8 mouse cellular contexts compared by ENCODE assay signal in the genomic region with DNA sequence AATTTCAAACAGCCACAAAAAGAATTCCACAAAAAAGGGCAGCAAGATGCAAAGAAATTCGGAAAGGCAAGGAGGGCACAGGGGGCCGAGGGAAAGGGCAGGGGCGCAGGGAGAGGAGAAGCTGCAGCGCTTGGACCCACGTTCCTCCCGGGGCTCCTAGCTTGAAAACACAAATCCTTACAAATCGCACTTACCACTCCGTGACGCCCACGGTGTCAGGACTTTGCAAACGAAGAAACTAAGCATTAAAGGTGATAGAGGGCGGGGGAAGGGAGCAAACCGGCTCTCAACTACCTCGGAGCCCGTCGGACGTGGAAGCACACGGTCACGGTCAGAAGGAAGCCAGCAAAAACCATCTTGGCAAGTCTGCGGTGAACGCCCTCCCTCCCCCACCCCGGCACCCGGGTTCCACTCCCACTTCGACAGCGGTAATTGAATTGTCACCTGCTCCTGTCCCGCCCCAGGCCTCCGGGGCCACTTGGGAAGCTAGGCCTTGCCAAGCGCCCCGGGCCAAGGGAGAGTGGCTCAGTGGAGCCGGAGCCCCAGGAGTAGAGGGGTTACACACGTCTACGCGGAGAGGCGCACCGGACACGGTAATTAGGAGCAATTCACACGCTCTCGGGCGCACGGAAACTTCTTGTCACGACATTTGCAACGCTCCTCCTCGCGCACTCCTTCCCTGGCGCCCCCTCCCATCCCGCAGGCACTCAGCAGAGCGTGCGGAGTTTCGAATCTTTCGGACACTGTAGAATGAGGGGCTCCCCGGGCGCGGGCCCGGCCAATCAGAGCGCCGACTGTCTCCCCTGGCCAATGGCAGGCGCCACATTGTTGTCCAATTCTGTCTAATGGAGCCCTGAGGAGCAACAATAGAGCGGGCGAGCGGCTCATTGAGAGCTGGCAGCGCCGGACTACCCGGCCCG. TPM values are rescaled to one million over a fixed set of nuclear protein-coding genes. Genes with fewer than 3 reads are reported as not detected.
DNase-seq lines count a peak whose midpoint lies in the region; ATAC-seq and TF ChIP-seq lines count a peak whose summit lies in the region.

A gene (plus strand): TSS at position 906 of the 920 bp plus-strand sequence.

- TF ChIP-seq CTCF in spleen, adult 2 months (IDR thresholded peaks at IDR 0.05; ENCODE audit: extremely low read depth, insufficient read depth, insufficient read length, insufficient replicate concordance), result no peak

- no peak for TF ChIP-seq POLR2A in spleen, adult 2 months (IDR thresholded peaks at IDR 0.05; ENCODE audit: low read depth, low read length)

- WGBS in spleen, adult 2 months, result 4% methylated on average over 64 of the region's 64 CpGs
- WGBS in hindbrain, embryonic 15.5 days, result under 1% methylated on average over 64 of the region's 64 CpGs
- WGBS in midbrain, embryonic 12.5 days, result under 1% methylated on average over 64 of the region's 64 CpGs

- peak within 1 kb of the TSS; percentile 3; the same call in 1 of the 2 replicates for H3K4me3 ChIP-seq in spleen, adult 2 months (ENCODE audit: extremely low read depth, insufficient read depth, insufficient read length)
- H3K4me3 ChIP-seq in hindbrain, embryonic 15.5 days, result peak within 1 kb of the TSS; percentile 27
- H3K4me3 ChIP-seq in midbrain, embryonic 12.5 days, result peak within 1 kb of the TSS; percentile 52

- peak within 1 kb of the TSS; percentile 49 for H3K4me2 ChIP-seq in hindbrain, embryonic 15.5 days
- peak within 1 kb of the TSS; percentile 71 for H3K4me2 ChIP-seq in midbrain, embryonic 12.5 days (replicated peaks)

- peaks cover 53% of the 10 kb centered on the region for H3K27me3 ChIP-seq in spleen, adult 2 months (ENCODE audit: control insufficient read depth, insufficient read depth, low read length)
- peaks cover 94% of the 10 kb centered on the region for H3K27me3 ChIP-seq in hindbrain, embryonic 15.5 days
- H3K27me3 ChIP-seq in midbrain, embryonic 12.5 days, result peaks cover 99% of the 10 kb centered on the region

- peak; percentile 75 for ATAC-seq in hindbrain, embryonic 15.5 days (ENCODE audit: low FRiP score, low read depth)
- ATAC-seq in midbrain, embryonic 12.5 days (ENCODE audit: low FRiP score, low read depth), result peak; percentile 95
- ATAC-seq in activated CD4-positive, CD25-positive, alpha-beta regulatory T cell, adult 4 months, result no peak

- H3K4me1 ChIP-seq in spleen, adult 2 months (ENCODE audit: control insufficient read depth, insufficient read depth, insufficient read length), result peaks cover 8% of the 10 kb centered on the region; the same call in 1 of the 2 replicates
- H3K4me1 ChIP-seq in hindbrain, embryonic 15.5 days (replicated peaks), result peaks cover 33% of the 10 kb centered on the region
- peaks cover 43% of the 10 kb centered on the region for H3K4me1 ChIP-seq in midbrain, embryonic 12.5 days

- no peaks in the 10 kb centered on the region for H3K36me3 ChIP-seq in spleen, adult 2 months (ENCODE audit: control insufficient read depth, insufficient read depth, low read length)
- H3K36me3 ChIP-seq in hindbrain, embryonic 15.5 days, result no peaks in the 10 kb centered on the region
- no peaks in the 10 kb centered on the region for H3K36me3 ChIP-seq in midbrain, embryonic 12.5 days

- H3K9ac ChIP-seq in hindbrain, embryonic 15.5 days, result no peak within 1 kb of the TSS
- H3K9ac ChIP-seq in midbrain, embryonic 12.5 days (replicated peaks), result peak within 1 kb of the TSS; percentile 65

- H3K27ac ChIP-seq in spleen, adult 2 months (ENCODE audit: insufficient read depth, low read length), result no peak within 1 kb of the TSS
- H3K27ac ChIP-seq in hindbrain, embryonic 15.5 days (replicated peaks), result no peak within 1 kb of the TSS
- H3K27ac ChIP-seq in midbrain, embryonic 12.5 days (replicated peaks), result peak within 1 kb of the TSS; percentile 78

- no peaks in the 10 kb centered on the region for H3K9me3 ChIP-seq in hindbrain, embryonic 15.5 days
- no peaks in the 10 kb centered on the region for H3K9me3 ChIP-seq in midbrain, embryonic 12.5 days

- peak; percentile 17 for DNase-seq in adrenal gland, adult 2 months
- no peak for DNase-seq in adrenal gland, adult 8-10 months
- DNase-seq in spleen, adult 2 months (ENCODE audit: low read depth in 1 of 2, low spot score in 2 of 2), result no peak
- no peak for DNase-seq in spleen, postnatal 10 days (ENCODE audit: low spot score in 2 of 2)
- no peak for DNase-seq in spleen, adult 18-20 months

RNA-seq across cellular contexts. Expression of the gene that starts here (rescaled TPM):
- not detected for total RNA-seq in adrenal gland, adult 2 months (2021)
- 1.0 and 1.2 TPM in 2 replicates for polyA plus RNA-seq in adrenal gland, adult 2 months (2012; rRNA removed)
- under 1 TPM; 0.17 to 0.52 (median 0.34) TPM for total RNA-seq in adrenal gland, adult 8-10 months (2022)
- 0.22 and 0.31 TPM in 2 replicates for polyA plus RNA-seq in spleen, adult 2 months (2012; rRNA removed)
- polyA plus RNA-seq in hindbrain, embryonic 15.5 days (2015; fragmentation: Nextera tagmentation; extraction: Ambion mirVana), result 0.06 and 0.13 TPM in 2 replicates
- polyA plus RNA-seq in midbrain, embryonic 12.5 days (2016; fragmentation: Nextera tagmentation; extraction: Ambion mirVana), result 3.2 TPM in 2 replicates
- polyA plus RNA-seq in activated CD4-positive, CD25-positive, alpha-beta regulatory T cell, adult 4 months (2017; shearing (Covaris generic)), result not detected

Comparison
In these comparisons a context has a peak if more than half of its experiments do, and no peak if none do; other contexts are left out.
1. Peak in ATAC-seq, H3K4me3 ChIP-seq and H3K4me2 ChIP-seq in hindbrain, embryonic 15.5 days; RNA of the gene not detected or under 1 TPM.